Mouse (Mus musculus): Measurements from ENCODE around the gene Mettl2. TPM values are rescaled to one million over a fixed set of nuclear protein-coding genes. Genes with fewer than 3 reads are reported as not detected.

Mettl2 gene
- total and polyA plus RNA-seq, 3 experiments, result 59.9 to 61.7 TPM; not detected in 1

DNA sequence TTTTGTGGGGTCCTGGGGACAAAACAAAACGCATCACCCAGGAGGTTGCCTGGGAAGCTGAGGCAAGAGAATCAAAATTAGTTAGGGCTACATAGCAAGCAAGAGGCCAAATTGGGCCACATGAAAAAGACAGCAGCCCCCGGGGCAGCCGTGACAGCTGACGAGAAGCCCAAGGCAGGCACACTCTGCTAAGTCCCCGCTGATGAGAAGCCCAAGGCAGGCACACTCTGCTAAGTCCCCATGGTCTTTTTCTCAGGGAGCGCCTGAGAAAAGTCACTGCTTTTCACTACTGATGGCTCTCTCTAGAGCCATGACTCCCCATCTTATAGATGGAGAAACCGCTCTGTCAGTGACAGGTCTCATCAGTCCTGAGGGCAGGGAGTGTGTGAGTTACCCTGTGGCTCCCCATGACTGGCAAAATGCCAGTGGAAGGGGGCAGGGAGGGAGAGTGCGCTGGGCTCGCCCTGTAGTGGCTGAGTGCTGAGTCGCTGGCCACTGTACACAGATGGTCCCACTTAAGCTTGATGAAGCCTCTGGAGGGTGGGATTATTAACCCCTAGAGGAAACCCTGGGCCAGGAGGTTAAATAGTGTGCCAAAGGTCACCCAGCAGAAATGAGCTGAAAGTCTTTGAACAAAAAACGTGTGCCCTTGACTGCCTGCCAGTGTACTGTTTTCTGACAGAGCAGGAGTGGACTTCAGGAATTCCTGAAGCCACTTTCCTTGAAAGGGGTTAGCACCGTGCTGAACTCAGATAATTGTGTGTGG lies 27.0 kb downstream of the Mettl2 start (continued):
- peak; percentile 5 to 31; a peak in 2 of 4 replicates for TF ChIP-seq EP300 (IDR thresholded peaks at IDR 0.05; ENCODE audit: low read depth in 1 of 2, low read length in 2 of 2)
- no peak for TF ChIP-seq USF2 (IDR thresholded peaks at IDR 0.05; ENCODE audit: borderline replicate concordance in 1 of 2, insufficient read depth in 1 of 2, low read depth in 1 of 2, low read length in 2 of 2)
- no peak for TF ChIP-seq POLR2AphosphoS2 (IDR thresholded peaks at IDR 0.05; ENCODE audit: low read length)
- no peak for TF ChIP-seq ELF1 (IDR thresholded peaks at IDR 0.05; ENCODE audit: low read depth, low read length)
- no peak for TF ChIP-seq NELFE (IDR thresholded peaks at IDR 0.05; ENCODE audit: low read depth, low read length)
- no peak; the same call in 1 of the 2 replicates for TF ChIP-seq MXI1 (IDR thresholded peaks at IDR 0.05; ENCODE audit: low read depth, low read length)
- TF ChIP-seq TCF12 (IDR thresholded peaks at IDR 0.05; ENCODE audit: low read depth, low read length), result 0 out of 2 replicates have a peak, but pooled peaks have one; percentile 8
- TF ChIP-seq GATA1 (IDR thresholded peaks at IDR 0.05; ENCODE audit: low read depth, low read length), result no peak

DNA sequence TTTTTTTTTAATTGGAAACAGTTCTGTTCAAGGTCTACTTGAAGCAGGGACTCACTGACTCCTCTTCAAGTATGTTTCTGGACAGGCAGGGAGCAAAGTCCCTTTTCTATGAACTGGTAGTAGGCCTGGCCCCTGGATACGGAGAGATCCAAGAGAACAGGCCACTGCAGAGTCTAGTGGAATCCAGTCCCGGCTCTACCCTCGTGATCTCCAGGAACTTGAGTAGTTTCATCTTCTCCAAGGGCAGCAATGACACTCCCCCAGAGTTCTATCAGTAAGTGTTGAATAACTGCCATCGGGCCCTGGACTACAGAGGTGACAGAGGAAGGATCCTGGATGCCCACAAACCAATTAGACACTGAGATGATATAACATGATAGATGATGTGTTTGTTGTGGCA lies 29.7 kb downstream of the Mettl2 start:
- no peak for DNase-seq (ENCODE audit: low read depth, low spot score)
- Histone ChIP-seq H3K4me3 (ENCODE audit: control insufficient read depth in 1 of 2, insufficient read depth in 1 of 2, low read depth in 2 of 2, low read length in 2 of 2) (peak overlapping the region in 1 of 2 experiments; percentile 78; a peak in 2 of 4 replicates), H3K27ac (ENCODE audit: control insufficient read depth, low read depth, low read length) (peak overlapping the region; percentile 19; the same call in 1 of the 2 replicates), H3K27me3 (ENCODE audit: control insufficient read depth in 1 of 2, insufficient read depth in 2 of 2, low read length in 2 of 2) (no peaks in the 10 kb centered on the region), H3K36me3 (ENCODE audit: control insufficient read depth in 1 of 2, insufficient read depth in 2 of 2, low read length in 2 of 2) (peaks cover 0 to 42% of the 10 kb centered on the region in 2 experiments; a peak in 2 of 4 replicates), H3K9ac (ENCODE audit: control insufficient read depth, low read depth, low read length, poor library complexity, severe bottlenecking) (no peak overlapping the region), H3K79me2 (ENCODE audit: control insufficient read depth, insufficient read depth, low read length, poor library complexity) (no peaks in the 10 kb centered on the region; the same call in 1 of the 2 replicates), H3K9me3 (replicated peaks; ENCODE audit: insufficient read depth, low read length) (no peaks in the 10 kb centered on the region), H3K4me1 (ENCODE audit: control insufficient read depth in 1 of 2, insufficient read depth in 2 of 2, low read length in 2 of 2) (peaks cover 14 to 54% of the 10 kb centered on the region in 2 experiments)
- no peak for TF ChIP-seq JUND (IDR thresholded peaks at IDR 0.05; ENCODE audit: low read depth, low read length)

GRCm38 (mm10) chr11:105156748-105157267 lies 30.6 kb downstream of the Mettl2 start:
- Histone ChIP-seq H3K27me3 (ENCODE audit: control insufficient read depth in 1 of 2, insufficient read depth in 2 of 2, low read length in 2 of 2) (no peaks in the 10 kb centered on the region), H3K27ac (ENCODE audit: control insufficient read depth, low read depth, low read length) (peak overlapping the region; percentile 67), H3K36me3 (ENCODE audit: control insufficient read depth in 1 of 2, insufficient read depth in 2 of 2, low read length in 2 of 2) (peaks cover 0 to 33% of the 10 kb centered on the region in 2 experiments; a peak in 2 of 4 replicates), H3K79me2 (ENCODE audit: control insufficient read depth, insufficient read depth, low read length, poor library complexity) (no peaks in the 10 kb centered on the region; the same call in 1 of the 2 replicates), H3K9ac (ENCODE audit: control insufficient read depth, low read depth, low read length, poor library complexity, severe bottlenecking) (peak overlapping the region; percentile 58), H3K4me1 (ENCODE audit: control insufficient read depth in 1 of 2, insufficient read depth in 2 of 2, low read length in 2 of 2) (peaks cover 14 to 45% of the 10 kb centered on the region in 2 experiments), H3K4me3 (ENCODE audit: control insufficient read depth in 1 of 2, insufficient read depth in 1 of 2, low read depth in 2 of 2, low read length in 2 of 2) (peak overlapping the region; percentile 48 to 78), H3K9me3 (replicated peaks; ENCODE audit: insufficient read depth, low read length) (no peaks in the 10 kb centered on the region)
- DNase-seq (ENCODE audit: low read depth, low spot score), result peak; percentile 85
- TF ChIP-seq ETS1 (IDR thresholded peaks at IDR 0.05; ENCODE audit: low read depth, low read length) (peak; percentile 64), KAT2A (conservative IDR thresholded peaks at IDR 0.05; ENCODE audit: low read depth, low read length) (no peak), TAL1 (IDR thresholded peaks at IDR 0.05; ENCODE audit: low read length) (no peak), NELFE (IDR thresholded peaks at IDR 0.05; ENCODE audit: low read depth, low read length) (peak; percentile 57), MXI1 (IDR thresholded peaks at IDR 0.05; ENCODE audit: low read depth, low read length) (peak; percentile 64), CHD2 (IDR thresholded peaks at IDR 0.05; ENCODE audit: low read length) (no peak), USF1 (IDR thresholded peaks at IDR 0.05; ENCODE audit: low read depth, low read length) (no peak), MYB (IDR thresholded peaks at IDR 0.05; ENCODE audit: low read depth, low read length) (no peak), ZMIZ1 (IDR thresholded peaks at IDR 0.05; ENCODE audit: low read depth, low read length) (0 out of 2 replicates have a peak, but pooled peaks have one; percentile 51), CHD1 (IDR thresholded peaks at IDR 0.05; ENCODE audit: low read depth, low read length) (peak; percentile 18; the same call in 1 of the 2 replicates), USF2 (IDR thresholded peaks at IDR 0.05; ENCODE audit: borderline replicate concordance in 1 of 2, insufficient read depth in 1 of 2, low read depth in 1 of 2, low read length in 2 of 2) (no peak), ZNF384 (IDR thresholded peaks at IDR 0.05; ENCODE audit: low read depth, low read length) (no peak), RAD21 (IDR thresholded peaks at IDR 0.05; ENCODE audit: low read depth, low read length) (no peak), NRF1 (IDR thresholded peaks at IDR 0.05; ENCODE audit: insufficient read depth, low read depth, low read length, poor library complexity, severe bottlenecking) (no peak), POLR2AphosphoS5 (IDR thresholded peaks at IDR 0.05; ENCODE audit: borderline replicate concordance, low read depth, low read length) (no peak), BHLHE40 (IDR thresholded peaks at IDR 0.05; ENCODE audit: borderline replicate concordance, low read depth, low read length) (peak; percentile 1; the same call in 1 of the 2 replicates), SMC3 (IDR thresholded peaks at IDR 0.05; ENCODE audit: low read depth, low read length) (no peak), MAX (IDR thresholded peaks at IDR 0.05; ENCODE audit: low read length) (peak; percentile 63), GATA1 (IDR thresholded peaks at IDR 0.05; ENCODE audit: low read depth, low read length) (peak; percentile 90), POLR2A (IDR thresholded peaks at IDR 0.05; ENCODE audit: control insufficient read depth in 1 of 2, insufficient read depth in 1 of 2, low read depth in 1 of 2, low read length in 2 of 2, poor library complexity in 1 of 2) (peak in 1 of 2 experiments; percentile 51; a peak in 2 of 4 replicates), ZC3H11A (IDR thresholded peaks at IDR 0.05; ENCODE audit: low read depth, low read length) (no peak)
